Mouse (Mus musculus) kidney, postnatal 14 days (tissue): ENCODE measurements around the gene Ufc1.
A peak's percentile ranks its signal among the peaks of the same experiment; 100 is the strongest.
"Not testable (repeated sequence)": the region's sequence is repeated elsewhere in the genome, so short reads cannot be mapped to it uniquely, and the experiment has no call there.

ENCODE experiments used
- DNase-seq: peaks from one replicate; pipeline ENCODE4 v3.0.0; 2022; ENCODE audit warnings: mixed read lengths

Ufc1 gene

DNA sequence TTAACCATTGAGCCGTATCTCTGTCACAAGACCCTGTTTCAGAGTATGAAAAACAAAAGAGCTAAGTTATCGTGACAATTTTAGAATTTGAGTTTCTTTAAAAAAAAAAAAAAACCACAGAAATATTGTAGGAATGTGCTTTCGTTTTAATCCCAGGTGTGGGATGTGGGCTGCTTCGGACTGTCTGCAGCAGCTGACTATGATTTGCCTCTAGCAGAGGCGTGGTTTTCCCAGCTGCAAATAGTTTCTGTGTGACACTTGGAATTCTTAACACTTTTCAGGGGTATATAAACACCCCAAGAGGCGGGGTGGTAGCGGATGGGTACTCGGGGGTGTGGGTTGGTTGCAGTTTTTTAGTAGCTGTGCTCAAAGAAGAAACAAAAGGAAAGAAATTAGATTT lies 49.5 kb downstream of the Ufc1 start:
- no peak for DNase-seq

DNA sequence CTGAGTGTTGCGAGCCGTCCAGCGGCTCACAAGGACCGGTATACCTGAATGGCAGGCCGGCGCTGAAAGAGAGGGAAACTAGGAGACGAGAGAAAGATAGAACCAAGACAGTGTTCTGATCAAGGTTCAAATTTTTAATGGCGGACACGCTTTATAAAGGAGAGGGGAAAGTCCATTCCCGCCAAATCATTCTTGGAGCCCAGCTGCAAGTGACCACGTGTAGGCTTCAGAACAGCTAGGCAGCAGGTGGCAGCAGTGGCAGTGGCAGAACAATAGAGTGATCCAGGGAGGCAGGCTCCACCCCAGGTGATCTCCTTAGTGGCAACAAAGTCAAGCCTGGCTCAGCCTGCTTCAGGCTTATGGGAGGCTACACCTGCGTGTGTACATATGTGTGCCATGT lies 52.9 kb downstream of the Ufc1 start:
- DNase-seq: not testable (repeated sequence)

DNA sequence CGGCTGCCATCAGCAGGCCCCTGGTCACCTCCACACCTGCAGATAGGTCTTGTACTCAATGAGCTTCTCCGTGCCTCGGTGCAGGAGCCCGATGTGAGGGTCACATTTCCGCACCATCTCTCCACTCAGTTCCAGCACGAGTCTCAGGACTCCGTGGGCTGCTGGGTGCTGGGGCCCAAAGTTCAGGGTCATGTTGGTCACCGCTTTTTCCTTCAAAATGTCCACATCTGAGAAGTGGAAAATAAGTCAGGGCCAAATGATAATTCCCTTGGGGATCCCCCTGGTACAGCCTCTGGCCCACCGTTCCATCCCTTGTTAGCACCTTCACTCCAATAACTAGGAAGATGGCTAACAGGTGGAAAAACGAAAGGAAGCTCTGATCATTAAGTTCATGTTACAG lies 53.9 kb downstream of the Ufc1 start:
- DNase-seq: no peak

DNA sequence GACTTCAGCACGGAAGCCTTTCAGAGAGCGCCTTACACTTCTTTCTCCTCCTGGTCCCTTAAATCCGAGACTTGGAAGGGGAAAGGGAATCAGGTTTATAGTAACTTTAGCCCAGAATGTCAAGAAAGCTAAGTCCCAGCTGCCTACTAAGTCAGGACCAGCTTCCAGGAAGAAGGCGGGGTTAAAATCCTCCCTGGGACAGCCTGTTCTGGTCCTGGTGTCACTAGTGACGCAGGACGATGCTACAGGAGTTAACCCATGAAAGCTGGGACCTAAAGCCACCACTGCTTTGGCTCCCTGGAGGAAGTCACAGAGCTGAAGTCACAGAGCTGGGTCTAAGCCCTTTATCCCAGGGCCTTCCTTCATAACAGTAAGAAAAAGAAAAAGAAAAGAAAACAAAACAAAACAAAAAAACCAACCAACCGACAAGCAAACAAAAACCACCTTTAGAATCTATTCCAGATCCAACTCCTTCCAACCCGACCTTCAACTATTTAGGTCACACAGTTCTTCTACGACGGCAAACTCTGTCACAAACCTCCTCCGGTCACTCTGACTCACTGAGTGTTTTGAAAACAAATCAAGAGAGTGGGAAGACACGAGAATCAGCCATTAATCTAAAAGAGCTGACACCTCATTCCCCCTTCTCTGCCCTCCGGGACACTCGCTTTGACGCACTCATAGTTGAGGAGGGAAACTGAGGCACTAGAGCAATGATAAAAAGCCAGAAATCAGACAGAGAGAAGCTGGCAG lies 54.7 kb downstream of the Ufc1 start:
- DNase-seq: peak; percentile 82
